Mouse (Mus musculus): ENCODE measurements at regions not wholly inside any gene's neighbourhood (a gene's known extent, or its start where the extent isn't known, plus 50 kb on each side); places are given as distances from the start of the nearest gene placed in this dataset.

GRCm38 (mm10) chr17:65015731-65016130 is 179.9 kb upstream of the 4930583I09Rik start:
- DNase-seq (ENCODE audit: low read depth, low spot score): no peak

- DNase-seq (ENCODE audit: low read depth, low spot score): no peak
These were observed 178.8 kb upstream of the 4930583I09Rik start for GRCm38 (mm10) chr17:65014682-65015081.

GRCm38 (mm10) chr17:65000626-65001135 is 164.8 kb upstream of the 4930583I09Rik start:
- no peak for DNase-seq (ENCODE audit: low read depth, low spot score)

GRCm38 (mm10) chr17:64994483-64994882 is 158.6 kb upstream of the 4930583I09Rik start:
- DNase-seq (ENCODE audit: low read depth, low spot score): no peak

- DNase-seq (ENCODE audit: low read depth, low spot score): no peak
These were observed 155.4 kb upstream of the 4930583I09Rik start for GRCm38 (mm10) chr17:64991262-64991661.

- DNase-seq (ENCODE audit: low read depth, low spot score): no peak
These were observed 148.6 kb upstream of the 4930583I09Rik start for GRCm38 (mm10) chr17:64984276-64985011.

- no peak for DNase-seq (ENCODE audit: low read depth, low spot score)
These were observed 147.6 kb upstream of the 4930583I09Rik start for GRCm38 (mm10) chr17:64983480-64983879.

- DNase-seq (ENCODE audit: low read depth, low spot score): no peak
These were observed 128.3 kb upstream of the 4930583I09Rik start for GRCm38 (mm10) chr17:64964153-64964552.

- DNase-seq (ENCODE audit: low read depth, low spot score): no peak
These were observed 126.0 kb upstream of the 4930583I09Rik start for GRCm38 (mm10) chr17:64961887-64962286.

- DNase-seq (ENCODE audit: low read depth, low spot score): no peak
These were observed 121.6 kb upstream of the 4930583I09Rik start for GRCm38 (mm10) chr17:64957495-64957894.

- DNase-seq (ENCODE audit: low read depth, low spot score): no peak
These were observed 120.6 kb upstream of the 4930583I09Rik start for GRCm38 (mm10) chr17:64956506-64956905.

- no peak for DNase-seq (ENCODE audit: low read depth, low spot score)
These were observed 117.4 kb upstream of the 4930583I09Rik start for GRCm38 (mm10) chr17:64953275-64953674.

- no peak for DNase-seq (ENCODE audit: low read depth, low spot score)
These were observed 115.7 kb upstream of the 4930583I09Rik start for GRCm38 (mm10) chr17:64951625-64951940.

GRCm38 (mm10) chr17:64950802-64951624 is 115.1 kb upstream of the 4930583I09Rik start:
- peak; percentile 17 for DNase-seq (ENCODE audit: low read depth, low spot score)

- DNase-seq (ENCODE audit: low read depth, low spot score): no peak
These were observed 107.3 kb upstream of the 4930583I09Rik start for GRCm38 (mm10) chr17:64943213-64943612.

- DNase-seq (ENCODE audit: low read depth, low spot score): no peak
These were observed 105.7 kb upstream of the 4930583I09Rik start for GRCm38 (mm10) chr17:64941555-64941954.

GRCm38 (mm10) chr17:64935683-64936082 is 99.8 kb upstream of the 4930583I09Rik start:
- DNase-seq (ENCODE audit: low read depth, low spot score): no peak

- no peak for DNase-seq (ENCODE audit: low read depth, low spot score)
These were observed 98.5 kb upstream of the 4930583I09Rik start for GRCm38 (mm10) chr17:64934411-64934810.

- peak; percentile 28 for DNase-seq (ENCODE audit: low read depth, low spot score)
These were observed 95.1 kb upstream of the 4930583I09Rik start for GRCm38 (mm10) chr17:64930816-64931428.

- DNase-seq (ENCODE audit: low read depth, low spot score): no peak
These were observed 87.9 kb upstream of the 4930583I09Rik start for GRCm38 (mm10) chr17:64923762-64924161.

- no peak for DNase-seq (ENCODE audit: low read depth, low spot score)
These were observed 86.4 kb upstream of the 4930583I09Rik start for GRCm38 (mm10) chr17:64922235-64922634.

- DNase-seq (ENCODE audit: low read depth, low spot score): peak; percentile 68
These were observed 84.4 kb upstream of the 4930583I09Rik start for GRCm38 (mm10) chr17:64920236-64920635.

All from ES-CJ7 (cell line).